Mouse (Mus musculus) frontal cortex, postnatal 36 days (tissue): ENCODE measurements around the gene Ubr4.

Experiments used
- DNase-seq, 2 experiments: peaks; one replicate each; pipeline ENCODE4 v3.0.0; 2022; ENCODE audit warnings: low spot score in 2 of 2

Ubr4 gene

DNA sequence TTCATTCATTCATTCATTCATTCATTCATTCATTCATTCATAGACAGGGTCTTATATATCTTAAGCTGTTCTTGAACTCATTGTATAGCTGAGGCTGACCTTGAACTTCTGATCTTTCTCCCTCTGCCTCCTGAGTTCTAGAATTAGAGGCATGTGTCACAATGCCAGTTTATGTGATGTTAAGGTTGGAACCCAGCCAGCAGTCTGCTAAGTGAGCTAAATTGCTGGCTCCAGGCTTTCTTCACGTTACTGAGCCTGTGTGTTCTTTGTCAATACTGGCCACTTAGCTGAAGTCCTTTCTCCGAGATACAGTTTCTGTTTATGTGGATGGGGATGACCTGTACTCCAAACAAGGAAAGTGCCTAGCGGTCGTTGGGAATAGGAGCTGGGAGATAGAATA, 78.5 kb downstream of the Ubr4 start:
- no peak for DNase-seq

DNA sequence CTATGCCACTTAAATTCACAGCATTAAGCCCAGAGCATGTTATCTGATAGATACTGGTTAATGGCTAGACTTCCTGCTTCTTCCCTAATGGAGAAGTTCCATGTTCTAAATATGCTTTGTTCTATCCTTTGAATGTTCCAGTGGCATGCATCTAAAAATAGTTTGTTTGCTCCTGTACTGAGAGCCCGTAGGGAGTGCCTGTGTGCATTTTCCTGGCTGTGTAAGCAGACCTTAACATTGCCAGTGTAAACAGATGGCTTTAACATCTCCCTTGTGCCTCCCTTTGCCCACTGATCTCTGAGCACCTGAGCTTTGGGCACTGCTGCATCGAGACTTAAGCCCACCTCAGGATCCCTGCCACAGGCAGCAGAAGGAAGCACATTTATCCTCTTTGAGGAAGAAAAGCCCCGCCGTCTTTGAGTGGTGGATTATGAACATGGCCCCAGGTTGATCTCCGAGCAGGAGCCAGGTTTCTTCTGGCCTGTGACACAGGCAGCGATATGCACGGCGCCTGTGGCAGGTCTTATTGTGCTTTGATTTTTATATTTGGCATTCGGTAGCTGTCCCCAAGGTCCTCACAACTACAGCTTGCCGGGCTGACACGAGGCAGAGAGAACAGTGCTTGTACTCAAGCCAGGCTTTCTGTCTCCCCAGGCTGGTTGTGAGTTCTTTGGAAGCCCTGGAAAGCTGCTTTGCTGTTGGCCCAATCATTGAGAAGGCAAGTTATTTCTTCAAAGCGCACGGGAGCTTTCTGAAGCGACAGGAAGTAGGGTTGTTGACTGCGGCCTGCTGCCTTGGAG, 80.8 kb downstream of the Ubr4 start:
- peak in 1 of 2 experiments; percentile 13 for DNase-seq

- DNase-seq: no peak
Measured at GRCm38 (mm10) chr4:139441244-139441643, 88.8 kb downstream of the Ubr4 start.

DNA sequence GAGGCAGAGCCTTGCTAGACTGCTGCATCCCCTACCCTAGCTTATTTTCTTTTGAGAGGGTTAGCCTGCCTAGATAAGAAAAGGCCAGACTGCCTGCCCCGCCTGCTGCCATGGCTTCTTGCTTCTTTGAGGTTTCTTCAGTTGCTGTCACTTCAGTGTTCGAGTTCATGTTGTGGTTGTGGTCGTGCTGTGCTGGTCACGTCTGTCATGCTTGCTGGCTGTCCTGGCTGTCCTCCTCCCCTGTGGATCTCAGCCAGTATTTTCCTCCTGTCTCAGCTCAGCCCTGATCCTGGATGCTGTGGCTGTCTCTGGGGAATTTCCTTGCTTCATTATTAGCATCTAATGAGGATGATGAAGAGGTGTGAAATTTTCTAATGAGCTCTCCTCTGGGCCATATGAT, 89.4 kb downstream of the Ubr4 start:
- DNase-seq: no peak

GRCm38 (mm10) chr4:139442391-139443355, 90.3 kb downstream of the Ubr4 start:
- no peak for DNase-seq

- DNase-seq: no peak
Measured at GRCm38 (mm10) chr4:139444315-139444714, 91.9 kb downstream of the Ubr4 start.

GRCm38 (mm10) chr4:139446176-139446575, 93.8 kb downstream of the Ubr4 start:
- no peak for DNase-seq

- DNase-seq: no peak
Measured at GRCm38 (mm10) chr4:139446731-139447675, 94.6 kb downstream of the Ubr4 start.

GRCm38 (mm10) chr4:139452944-139453700, 100.7 kb downstream of the Ubr4 start:
- no peak for DNase-seq

DNA sequence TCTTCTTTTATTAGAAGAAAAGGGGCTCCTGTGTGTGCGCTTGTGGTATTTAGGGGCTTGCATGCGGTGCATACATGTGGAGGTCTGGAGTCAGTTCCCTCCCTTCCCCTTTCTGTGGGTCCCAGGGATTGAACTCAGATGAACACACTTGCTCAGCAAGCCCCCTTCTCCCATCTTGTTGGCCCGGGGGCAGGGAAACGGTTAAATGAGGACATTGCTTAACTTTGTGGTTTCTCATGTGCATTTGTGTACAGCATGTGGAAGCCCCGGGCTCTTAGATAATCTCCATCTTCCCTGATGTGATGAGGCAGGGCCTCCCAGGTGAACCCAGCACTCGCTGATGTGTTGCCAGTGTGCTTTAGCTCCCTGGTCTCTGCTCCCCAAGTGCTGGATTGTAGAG, 101.9 kb downstream of the Ubr4 start:
- no peak for DNase-seq

DNA sequence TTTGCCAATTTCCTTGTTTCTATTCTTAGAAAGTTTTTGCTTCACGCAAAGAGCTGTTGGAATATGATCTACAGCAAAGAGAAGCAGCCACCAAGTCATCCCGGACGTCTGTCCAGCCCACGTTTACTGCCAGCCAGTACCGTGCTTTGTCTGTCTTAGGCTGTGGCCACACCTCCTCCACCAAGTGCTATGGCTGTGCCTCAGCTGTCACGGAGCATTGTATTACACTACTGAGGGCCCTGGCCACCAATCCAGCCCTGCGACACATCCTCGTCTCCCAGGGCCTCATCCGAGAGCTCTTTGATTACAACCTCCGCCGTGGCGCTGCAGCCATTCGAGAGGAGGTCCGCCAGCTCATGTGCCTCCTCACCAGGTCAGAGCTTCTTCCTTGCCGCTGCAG, 107.6 kb downstream of the Ubr4 start:
- no peak for DNase-seq

GRCm38 (mm10) chr4:139464163-139464562, 111.8 kb downstream of the Ubr4 start:
- DNase-seq: peak in 1 of 2 experiments; percentile 45

DNA sequence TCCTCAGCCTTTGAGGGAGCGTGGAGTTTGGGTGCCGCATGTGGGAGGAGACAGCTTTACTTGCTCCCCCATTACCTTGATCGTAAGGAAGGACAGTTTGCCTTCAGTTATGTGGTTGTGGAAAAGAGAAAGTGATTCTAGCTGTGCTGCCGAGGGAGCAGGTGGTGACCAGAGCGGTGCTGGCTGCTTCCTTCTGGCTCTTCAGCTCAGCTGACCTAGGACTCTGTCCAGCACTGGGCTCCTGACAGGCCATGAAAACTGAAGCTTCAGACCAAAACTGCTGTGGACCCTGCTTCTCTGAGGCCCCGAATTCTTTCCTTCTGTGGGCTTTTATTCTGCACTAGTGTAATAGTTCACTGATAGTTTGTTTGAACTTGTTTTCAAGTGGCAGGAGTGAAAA, 114.1 kb downstream of the Ubr4 start:
- no peak for DNase-seq

- peak; percentile 80 to 88 for DNase-seq
Measured at GRCm38 (mm10) chr4:139470198-139470597, 117.8 kb downstream of the Ubr4 start.

GRCm38 (mm10) chr4:139476663-139477625, 124.5 kb downstream of the Ubr4 start:
- peak in 1 of 2 experiments; percentile 53 for DNase-seq

GRCm38 (mm10) chr4:139477983-139478382, 125.6 kb downstream of the Ubr4 start:
- no peak for DNase-seq

- no peak for DNase-seq
Measured at GRCm38 (mm10) chr4:139479176-139479575, 126.8 kb downstream of the Ubr4 start.

DNA sequence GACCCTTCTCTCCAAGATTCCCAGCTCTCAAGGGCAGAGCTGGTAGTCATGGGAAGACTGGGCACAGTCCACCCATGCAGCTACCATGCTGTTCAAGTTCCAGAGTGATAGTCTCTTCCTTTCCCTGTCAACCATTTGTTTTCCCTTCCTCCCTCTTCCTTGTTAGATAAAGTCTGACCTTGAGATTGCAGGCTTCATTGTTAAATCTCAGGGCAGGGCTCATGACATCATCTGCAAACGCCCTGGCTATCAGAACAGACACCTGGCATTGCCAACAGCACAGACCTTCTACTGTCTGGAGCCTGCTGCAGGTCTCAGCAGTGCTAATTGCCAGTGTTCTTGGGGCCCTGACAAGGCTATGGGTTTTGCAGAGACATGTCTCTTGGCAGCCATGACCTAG, 129.0 kb downstream of the Ubr4 start:
- DNase-seq: no peak

GRCm38 (mm10) chr4:139483461-139484105, 131.2 kb downstream of the Ubr4 start:
- DNase-seq: no peak
